Mouse (Mus musculus) E14TG2a.4 (cell line): ENCODE data around the gene Eml2.

ENCODE experiments used
- CTCF ChIP-seq: conservative IDR thresholded peaks from 2 replicates; pipeline ENCODE4 v1.5.1; 2014; ENCODE audit warnings: low read length
- NANOG ChIP-seq: IDR thresholded peaks from 2 replicates; pipeline ENCODE4 v1.6.1; 2014; ENCODE audit warnings: borderline replicate concordance, low read length, mixed read lengths

GRCm38 (mm10) chr7:19243858-19244257 lies 67.6 kb downstream of the Eml2 start:
- TF ChIP-seq NANOG = no peak
- TF ChIP-seq CTCF = no peak
